Mouse (Mus musculus): Measurements from ENCODE around the gene Irf9.
A peak's percentile ranks its signal among the peaks of the same experiment; 100 is the strongest.

Irf9 gene

GRCm38 (mm10) chr14:55581981-55582681 lies 21.2 kb upstream of the Irf9 start:
- peak; percentile 30 for DNase-seq

DNA sequence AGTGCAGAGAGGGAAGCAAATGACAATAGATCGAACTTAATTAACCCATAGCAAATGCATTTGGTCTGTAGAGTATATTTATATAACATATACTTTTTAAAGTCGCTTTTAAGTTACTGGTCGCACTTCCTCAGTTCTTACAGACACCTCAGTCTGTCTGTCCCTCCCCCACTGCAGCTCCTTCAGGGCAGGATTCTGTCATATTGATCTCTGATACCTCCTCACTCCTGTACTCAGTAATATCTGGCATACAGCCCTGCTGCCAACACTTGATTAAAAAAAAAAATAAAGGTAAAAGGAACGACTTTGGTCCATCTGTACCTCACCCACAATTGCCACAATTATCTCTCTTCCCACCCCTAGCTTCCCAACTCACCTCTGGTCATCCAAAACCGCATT lies 19.1 kb upstream of the Irf9 start:
- DNase-seq: no peak

- peak; percentile 93 for DNase-seq
Observed at GRCm38 (mm10) chr14:55584702-55585565, 18.4 kb upstream of the Irf9 start, which contains the start of gene Emc9. Gene Emc9, minus strand, starts transcription at chr14:55585302.

GRCm38 (mm10) chr14:55585566-55585960 lies 17.8 kb upstream of the Irf9 start:
- DNase-seq: peak; percentile 72

GRCm38 (mm10) chr14:55586149-55586548 lies 17.2 kb upstream of the Irf9 start:
- peak; percentile 61 for DNase-seq

- DNase-seq: no peak
Observed at GRCm38 (mm10) chr14:55589271-55589670, 14.1 kb upstream of the Irf9 start.

DNA sequence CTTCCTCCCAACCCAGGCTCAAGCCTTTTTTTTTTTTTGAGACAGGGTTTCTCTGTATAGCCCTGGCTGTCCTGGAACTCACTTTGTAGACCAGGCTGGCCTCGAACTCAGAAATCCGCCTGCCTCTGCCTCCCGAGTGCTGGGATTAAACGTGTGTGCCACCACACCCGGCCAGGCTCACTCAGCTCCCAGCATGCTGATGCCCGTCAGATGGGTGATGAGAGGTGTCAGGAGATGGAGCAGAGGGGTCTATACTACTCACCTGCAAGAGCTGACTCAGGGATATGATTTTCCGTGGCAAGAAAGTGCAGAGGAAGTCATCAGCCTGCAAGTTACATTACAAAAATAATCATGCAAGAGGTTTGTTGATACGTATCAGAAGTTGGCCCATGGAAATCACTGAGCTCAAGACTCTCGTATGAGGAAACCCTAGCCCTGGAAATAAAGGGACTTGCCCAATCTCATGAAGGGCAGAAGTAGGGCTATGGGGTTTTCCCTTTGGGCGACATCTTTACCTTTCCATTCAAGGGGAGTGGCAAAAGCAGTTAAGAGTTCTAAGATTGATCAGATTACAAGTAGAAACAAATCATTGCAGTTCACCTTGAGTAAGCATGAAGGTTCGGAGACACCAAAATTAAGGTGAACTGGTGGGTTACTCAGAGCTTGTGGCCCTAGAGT lies 13.5 kb upstream of the Irf9 start:
- no peak for DNase-seq

GRCm38 (mm10) chr14:55590748-55591330 lies 12.5 kb upstream of the Irf9 start, which contains the start of gene Psme2:
Gene Psme2, minus strand, starts transcription at chr14:55591113.
- DNase-seq: peak; percentile 95

- DNase-seq: peak; percentile 96
Observed at GRCm38 (mm10) chr14:55591331-55591891, 12.0 kb upstream of the Irf9 start, which contains the start of gene Rnf31. Gene Rnf31, plus strand, starts transcription at chr14:55591708.

DNA sequence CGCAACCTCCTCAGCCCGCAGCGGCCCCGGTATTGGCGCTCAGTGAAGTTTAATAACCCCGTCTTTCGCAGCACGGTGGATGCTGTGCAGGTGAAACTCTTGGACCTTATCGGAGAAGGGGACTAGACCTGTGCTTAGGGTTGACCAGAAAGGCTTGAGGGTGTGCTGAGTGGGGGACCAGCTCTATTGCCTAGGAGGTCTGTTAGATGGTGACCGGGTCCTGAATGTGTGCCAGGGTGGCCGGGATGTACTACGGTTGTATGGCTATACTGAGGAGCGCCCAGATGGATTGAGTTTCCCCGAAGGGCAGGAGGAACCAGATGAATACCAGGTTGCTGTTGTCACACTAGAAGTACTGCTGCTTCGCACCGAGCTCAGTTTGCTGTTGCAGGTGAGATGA lies 11.1 kb upstream of the Irf9 start:
- DNase-seq: no peak

- DNase-seq: no peak
Observed at GRCm38 (mm10) chr14:55596036-55596690, 7.2 kb upstream of the Irf9 start.

- DNase-seq: no peak
Observed at GRCm38 (mm10) chr14:55598521-55599390, 4.6 kb upstream of the Irf9 start.

GRCm38 (mm10) chr14:55603633-55604576 lies 534 bp downstream of the Irf9 start:
- DNase-seq: peak; percentile 95

- DNase-seq: no peak
Observed at GRCm38 (mm10) chr14:55604823-55605222, 1.5 kb downstream of the Irf9 start.

DNA sequence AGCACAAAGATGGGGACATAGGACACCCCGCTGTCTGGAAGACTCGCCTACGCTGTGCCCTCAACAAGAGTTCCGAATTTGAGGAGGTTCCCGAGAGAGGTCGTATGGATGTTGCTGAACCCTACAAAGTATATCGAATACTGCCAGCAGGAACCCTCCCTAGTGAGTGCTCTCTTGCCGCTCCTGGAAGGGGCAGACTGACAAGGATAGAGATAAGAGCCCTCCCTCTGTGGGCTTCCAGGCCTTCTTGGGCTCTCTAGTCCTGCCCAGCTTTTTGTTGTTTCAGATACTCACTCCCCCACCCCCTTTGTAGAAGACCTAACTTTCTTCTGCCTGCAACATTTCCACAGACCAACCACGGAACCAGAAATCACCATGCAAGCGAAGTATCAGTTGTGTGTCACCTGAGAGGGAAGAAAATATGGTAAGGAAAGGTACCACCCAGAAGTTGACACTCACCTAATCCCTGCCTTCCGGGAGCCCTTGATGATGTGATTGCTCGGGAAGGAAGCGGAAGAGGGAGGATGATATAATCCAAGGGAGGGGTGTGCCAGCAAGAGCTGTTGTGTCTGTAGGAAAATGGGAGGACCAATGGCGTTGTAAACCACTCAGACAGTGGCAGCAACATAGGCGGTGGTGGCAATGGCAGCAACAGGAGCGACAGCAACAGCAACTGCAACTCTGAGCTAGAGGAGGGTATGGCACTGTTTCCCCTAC lies 2.5 kb downstream of the Irf9 start:
- DNase-seq: peak; percentile 61

DNA sequence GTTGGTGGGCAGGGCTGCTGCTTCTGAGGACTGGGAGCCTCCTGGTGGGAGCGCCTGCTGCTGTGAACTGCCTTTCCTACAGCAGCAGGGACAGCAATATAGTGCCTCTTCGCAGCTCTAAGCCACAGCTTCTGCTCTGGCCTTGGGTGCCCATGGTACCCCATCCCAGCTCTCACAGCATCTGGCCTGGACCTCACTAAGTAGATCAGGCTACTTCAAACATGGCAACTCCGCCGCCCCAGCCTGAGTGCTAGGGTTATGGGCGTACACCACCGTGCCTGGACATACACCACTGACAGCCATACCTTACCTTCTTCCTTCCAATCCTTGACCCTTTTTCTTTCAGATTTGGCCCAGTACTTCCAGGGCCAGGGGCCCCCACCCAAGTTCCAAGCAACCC lies 5.0 kb downstream of the Irf9 start:
- DNase-seq: no peak

DNA sequence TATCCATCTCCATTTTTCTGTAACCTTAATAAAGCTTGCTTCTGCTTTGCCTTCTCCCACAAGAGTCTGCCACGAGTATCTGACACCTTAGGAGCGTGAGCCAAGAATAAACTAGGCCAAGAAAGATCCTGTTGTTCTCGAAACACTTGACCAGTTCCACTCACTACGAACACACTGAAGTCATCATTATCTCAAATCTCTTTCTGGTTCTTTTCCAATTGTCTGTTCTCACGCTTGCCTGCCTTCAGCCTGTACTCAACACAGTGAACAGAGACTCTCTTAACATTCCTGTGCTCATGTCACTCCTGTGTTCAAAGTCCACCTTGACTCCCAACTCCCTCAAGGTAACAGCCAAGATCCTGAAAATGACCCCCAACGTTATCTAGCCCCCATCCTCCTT lies 10.0 kb downstream of the Irf9 start:
- no peak for DNase-seq

- DNase-seq: peak; percentile 61
Observed at GRCm38 (mm10) chr14:55614565-55615178, 11.3 kb downstream of the Irf9 start.

DNA sequence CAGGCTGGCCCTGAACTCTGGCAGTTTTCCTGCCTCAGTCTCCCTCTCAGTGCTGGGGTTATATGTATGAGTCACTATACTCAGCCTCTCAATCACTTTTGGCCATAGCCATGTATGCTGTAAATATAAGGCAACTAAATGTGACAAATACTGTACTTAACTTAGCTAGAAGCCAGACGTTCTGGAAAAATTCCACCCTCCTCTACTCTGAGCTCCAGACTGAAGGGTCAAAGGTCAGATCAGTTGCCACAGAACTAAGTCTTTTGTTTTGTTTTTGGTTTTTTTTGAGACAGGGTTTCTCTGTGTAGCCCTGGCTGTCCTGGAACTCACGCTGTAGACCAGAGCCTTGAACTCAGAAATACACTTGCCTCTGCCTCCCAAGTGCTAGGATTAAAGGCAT lies 12.5 kb downstream of the Irf9 start:
- no peak for DNase-seq
